In genomic region chr4:150872139-150872651, GRCm38 (mm10) we compare ENCODE assay signal across 8 mouse cellular contexts. TPM values are rescaled to one million over a fixed set of nuclear protein-coding genes. Genes with fewer than 3 reads are reported as not detected.
DNase-seq lines count a peak whose midpoint lies in the region; ATAC-seq lines count a peak whose summit lies in the region.

No protein-coding gene starts in this region.

- H3K4me1 ChIP-seq in heart, embryonic 11.5 days (ENCODE audit: control insufficient read depth, insufficient read depth, low read length): peaks cover 29% of the 10 kb centered on the region
- H3K4me1 ChIP-seq in embryonic facial prominence, embryonic 12.5 days: peaks cover 25% of the 10 kb centered on the region
- H3K4me1 ChIP-seq in intestine, embryonic 16.5 days (ENCODE audit: control insufficient read depth, insufficient read depth, low read length): peaks cover 18% of the 10 kb centered on the region
- H3K4me1 ChIP-seq in limb, embryonic 12.5 days (replicated peaks): peaks cover 35% of the 10 kb centered on the region

- peak overlapping the region; percentile 70 for H3K27ac ChIP-seq in heart, embryonic 11.5 days (ENCODE audit: low read depth, low read length)
- peak overlapping the region; percentile 73 for H3K27ac ChIP-seq in embryonic facial prominence, embryonic 12.5 days
- H3K27ac ChIP-seq in intestine, embryonic 16.5 days (ENCODE audit: low read length): peak overlapping the region; percentile 55
- H3K27ac ChIP-seq in limb, embryonic 12.5 days: peak overlapping the region; percentile 83

- ATAC-seq in heart, embryonic 11.5 days (replicated peaks; ENCODE audit: insufficient number of reproducible peaks, low FRiP score, low TSS enrichment): no peak; the same call in 1 of the 2 replicates
- ATAC-seq in embryonic facial prominence, embryonic 12.5 days (ENCODE audit: insufficient number of reproducible peaks, insufficient read depth, low FRiP score, low TSS enrichment): peak; percentile 35; the same call in 1 of the 2 replicates
- ATAC-seq in intestine, embryonic 16.5 days: peak; percentile 34
- ATAC-seq in limb, embryonic 12.5 days (ENCODE audit: insufficient number of reproducible peaks, insufficient read depth, low FRiP score, low TSS enrichment, low read depth): peak; percentile 13; the same call in 1 of the 2 replicates

- no peak overlapping the region; the same call in 1 of the 2 replicates for H3K9ac ChIP-seq in heart, embryonic 11.5 days (ENCODE audit: low read depth, low read length)
- H3K9ac ChIP-seq in embryonic facial prominence, embryonic 12.5 days: 0 out of 2 replicates have a peak overlapping the region, but pooled peaks have one; percentile 30
- H3K9ac ChIP-seq in intestine, embryonic 16.5 days (ENCODE audit: low read depth, low read length): no peak overlapping the region
- peak overlapping the region; percentile 19; the same call in 1 of the 2 replicates for H3K9ac ChIP-seq in limb, embryonic 12.5 days (replicated peaks)

- intact Hi-C loops in heart, postnatal 14 days (cut with DNase I): no loop called here

- DNase-seq in heart, postnatal 14 days: no peak
- peak; percentile 17 for DNase-seq in R1 (ENCODE audit: low read depth, low spot score)
- DNase-seq in thymus, postnatal 10 days (ENCODE audit: low spot score in 2 of 2): no peak
- no peak for DNase-seq in ovary, adult 18-20 months (ENCODE audit: low spot score)

- H3K9me3 ChIP-seq in heart, embryonic 11.5 days (replicated peaks; ENCODE audit: control insufficient read depth, low read length): no peaks in the 10 kb centered on the region
- H3K9me3 ChIP-seq in embryonic facial prominence, embryonic 12.5 days: no peaks in the 10 kb centered on the region
- no peaks in the 10 kb centered on the region for H3K9me3 ChIP-seq in intestine, embryonic 16.5 days (ENCODE audit: control insufficient read depth, low read length)
- no peaks in the 10 kb centered on the region for H3K9me3 ChIP-seq in limb, embryonic 12.5 days

- H3K4me2 ChIP-seq in heart, embryonic 11.5 days: no peak overlapping the region
- H3K4me2 ChIP-seq in embryonic facial prominence, embryonic 12.5 days (replicated peaks): peak overlapping the region; percentile 6; the same call in 1 of the 2 replicates
- H3K4me2 ChIP-seq in intestine, embryonic 16.5 days (ENCODE audit: low read depth, low read length): no peak overlapping the region
- H3K4me2 ChIP-seq in limb, embryonic 12.5 days: peak overlapping the region; percentile 24

- H3K4me3 ChIP-seq in heart, embryonic 11.5 days (ENCODE audit: low read depth, low read length): no peak overlapping the region
- H3K4me3 ChIP-seq in embryonic facial prominence, embryonic 12.5 days: no peak overlapping the region
- no peak overlapping the region for H3K4me3 ChIP-seq in intestine, embryonic 16.5 days (ENCODE audit: low read length)
- no peak overlapping the region for H3K4me3 ChIP-seq in limb, embryonic 12.5 days (replicated peaks)

- no peaks in the 10 kb centered on the region for H3K27me3 ChIP-seq in heart, embryonic 11.5 days (ENCODE audit: control insufficient read depth, insufficient read depth, low read length)
- no peaks in the 10 kb centered on the region for H3K27me3 ChIP-seq in embryonic facial prominence, embryonic 12.5 days
- H3K27me3 ChIP-seq in intestine, embryonic 16.5 days (replicated peaks; ENCODE audit: control insufficient read depth, insufficient read depth, low read length): no peaks in the 10 kb centered on the region
- no peaks in the 10 kb centered on the region for H3K27me3 ChIP-seq in limb, embryonic 12.5 days

- 42% methylated on average over 9 of the region's 9 CpGs for WGBS in heart, embryonic 11.5 days (ENCODE audit: insufficient replicate concordance)
- WGBS in embryonic facial prominence, embryonic 12.5 days: 12% methylated on average over 9 of the region's 9 CpGs
- 40% methylated on average over 9 of the region's 9 CpGs for WGBS in intestine, embryonic 16.5 days
- WGBS in limb, embryonic 12.5 days: 27% methylated on average over 9 of the region's 9 CpGs

- peaks cover 1% of the 10 kb centered on the region for H3K36me3 ChIP-seq in heart, embryonic 11.5 days (ENCODE audit: control insufficient read depth, insufficient read depth, low read length)
- H3K36me3 ChIP-seq in embryonic facial prominence, embryonic 12.5 days: peaks cover 10% of the 10 kb centered on the region
- H3K36me3 ChIP-seq in intestine, embryonic 16.5 days (ENCODE audit: control insufficient read depth, insufficient read depth, low read length): no peaks in the 10 kb centered on the region
- H3K36me3 ChIP-seq in limb, embryonic 12.5 days: peaks cover 14% of the 10 kb centered on the region

RNA-seq across cellular contexts. Expression of gene Errfi1, which starts 18.5 kb away (rescaled TPM):
- 17.0 and 20.7 TPM in 2 replicates for polyA plus RNA-seq in heart, embryonic 11.5 days (2014; fragmentation: Nextera tagmentation; extraction: Ambion mirVana)
- total RNA-seq in heart, postnatal 14 days (2021): 10 to 100 TPM; 38.4 to 44.5 TPM
- 26.9 and 27.8 TPM in 2 replicates for polyA plus RNA-seq in embryonic facial prominence, embryonic 12.5 days (2016; fragmentation: Nextera tagmentation; extraction: Ambion mirVana)
- polyA plus RNA-seq in intestine, embryonic 16.5 days (2015; fragmentation: Nextera tagmentation; extraction: Ambion mirVana): 28.0 and 28.2 TPM in 2 replicates
- 25.7 and 29.0 TPM in 2 replicates for polyA plus RNA-seq in limb, embryonic 12.5 days (2016; fragmentation: Nextera tagmentation; extraction: Ambion mirVana)

RNA-seq across cellular contexts. Expression of gene Park7, which starts 42.0 kb away (rescaled TPM):
- polyA plus RNA-seq in heart, embryonic 11.5 days (2014; fragmentation: Nextera tagmentation; extraction: Ambion mirVana): 360 and 371 TPM in 2 replicates
- 100 to 1,000 TPM; 200 to 218 TPM for total RNA-seq in heart, postnatal 14 days (2021)
- 425 and 444 TPM in 2 replicates for polyA plus RNA-seq in embryonic facial prominence, embryonic 12.5 days (2016; fragmentation: Nextera tagmentation; extraction: Ambion mirVana)
- polyA plus RNA-seq in intestine, embryonic 16.5 days (2015; fragmentation: Nextera tagmentation; extraction: Ambion mirVana): 390 and 416 TPM in 2 replicates
- 441 and 447 TPM in 2 replicates for polyA plus RNA-seq in limb, embryonic 12.5 days (2016; fragmentation: Nextera tagmentation; extraction: Ambion mirVana)

RNA-seq across cellular contexts. Expression of gene Tnfrsf9, which starts 42.2 kb away (rescaled TPM):
- polyA plus RNA-seq in heart, embryonic 11.5 days (2014; fragmentation: Nextera tagmentation; extraction: Ambion mirVana): 0.11 and 0.29 TPM in 2 replicates
- total RNA-seq in heart, postnatal 14 days (2021): under 1 TPM; 0.29 to 0.45 TPM
- polyA plus RNA-seq in embryonic facial prominence, embryonic 12.5 days (2016; fragmentation: Nextera tagmentation; extraction: Ambion mirVana): 0.29 and 1.0 TPM in 2 replicates
- polyA plus RNA-seq in intestine, embryonic 16.5 days (2015; fragmentation: Nextera tagmentation; extraction: Ambion mirVana): 2.4 and 2.5 TPM in 2 replicates
- 0.45 and 0.69 TPM in 2 replicates for polyA plus RNA-seq in limb, embryonic 12.5 days (2016; fragmentation: Nextera tagmentation; extraction: Ambion mirVana)

Comparison
In these comparisons a context has a peak if more than half of its experiments do, and no peak if none do; other contexts are left out.
1. H3K4me2 ChIP-seq: peak in embryonic facial prominence, embryonic 12.5 days (single experiment) and limb, embryonic 12.5 days (single experiment); none in heart, embryonic 11.5 days (single experiment) and intestine, embryonic 16.5 days (single experiment).
2. H3K9ac ChIP-seq: peak in embryonic facial prominence, embryonic 12.5 days (single experiment) and limb, embryonic 12.5 days (single experiment); none in heart, embryonic 11.5 days (single experiment) and intestine, embryonic 16.5 days (single experiment).
3. Peak in every context shown above with its lines, with median percentiles within 50 percentile points of each other: H3K27ac ChIP-seq.